Mouse (Mus musculus): ENCODE results near the gene Cirbp.

DNA sequence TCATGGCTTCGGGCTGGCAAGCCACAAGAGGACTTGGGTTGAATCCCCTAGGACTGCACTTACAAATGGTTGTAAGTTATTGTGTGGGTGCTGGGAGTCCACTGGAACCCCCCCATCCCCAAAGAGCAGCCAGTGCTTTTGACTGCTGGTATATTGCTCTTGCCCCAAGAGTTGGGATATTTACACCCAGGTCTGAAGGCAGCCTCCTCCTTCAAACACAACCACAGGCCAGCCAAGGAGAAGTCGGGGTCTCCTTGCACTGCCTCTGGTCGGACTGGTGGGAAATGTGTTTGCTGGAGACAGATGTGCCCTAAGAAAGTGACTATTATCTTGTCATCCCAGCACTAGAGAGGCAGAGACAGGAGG lies 3.6 kb upstream of the Cirbp start:
- TF ChIP-seq ZC3H11A (IDR thresholded peaks at IDR 0.05; ENCODE audit: borderline replicate concordance, low read depth, low read length), result no peak
- no peak for TF ChIP-seq CHD2 (IDR thresholded peaks at IDR 0.05; ENCODE audit: low read depth, low read length)

All from ES-E14 (cell line).